Mouse (Mus musculus): ENCODE data around the gene Elp6. TPM values are rescaled to one million over a fixed set of nuclear protein-coding genes. Genes with fewer than 3 reads are reported as not detected.

Gene Elp6
- polyA plus RNA-seq, 1 experiment from 2014 or later, result 30.4 TPM

DNA sequence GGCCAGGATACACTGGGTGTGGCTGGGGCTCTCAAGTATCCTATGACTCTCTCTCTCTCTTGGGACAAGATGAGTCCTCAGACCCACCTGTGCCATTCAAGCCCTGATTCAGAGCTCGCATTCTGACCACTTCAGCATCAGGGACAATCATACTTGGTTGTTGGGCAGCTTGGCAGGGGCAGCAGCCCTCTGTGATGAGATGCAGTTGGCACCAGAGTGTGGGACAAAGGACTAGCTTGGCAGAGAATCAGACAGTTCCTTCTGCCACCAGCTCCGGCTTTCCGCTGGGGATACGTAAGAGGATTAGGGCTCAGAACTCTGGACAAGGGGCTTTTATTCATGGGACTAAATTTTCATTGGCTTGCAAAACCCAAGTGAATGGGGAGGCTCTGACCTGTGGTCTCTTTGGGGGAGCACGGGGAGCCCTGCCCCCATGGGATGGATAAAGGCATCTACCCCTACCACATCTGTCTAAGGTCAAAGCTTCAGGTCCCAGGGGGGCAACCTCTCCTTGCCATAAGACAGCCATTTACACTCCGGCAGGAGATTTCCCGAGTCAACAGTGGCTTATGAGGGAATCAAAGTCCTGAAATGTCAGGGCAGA, 17.6 kb upstream of the Elp6 start:
- ATAC-seq (ENCODE audit: borderline replicate concordance, extremely low read depth, low FRiP score, low TSS enrichment), result no peak
- Histone ChIP-seq H3K4me3 (no peak overlapping the region), H3K36me3 (no peaks in the 10 kb centered on the region), H3K4me1 (no peaks in the 10 kb centered on the region), H3K4me2 (no peak overlapping the region), H3K27ac (no peak overlapping the region), H3K27me3 (no peaks in the 10 kb centered on the region), H3K9ac (no peak overlapping the region), H3K9me3 (no peaks in the 10 kb centered on the region)
- WGBS, result 77% methylated on average over 7 of the region's 7 CpGs

GRCm38 (mm10) chr9:110293254-110293718, 11.7 kb upstream of the Elp6 start:
- no peak overlapping the region for H3K4me3 ChIP-seq
- H3K36me3 ChIP-seq, result no peaks in the 10 kb centered on the region
- H3K4me2 ChIP-seq, result no peak overlapping the region
- 67% methylated on average over 12 of the region's 12 CpGs for WGBS
- ATAC-seq (ENCODE audit: borderline replicate concordance, extremely low read depth, low FRiP score, low TSS enrichment), result no peak
- H3K27me3 ChIP-seq, result no peaks in the 10 kb centered on the region
- H3K9ac ChIP-seq, result no peak overlapping the region
- no peak overlapping the region for H3K27ac ChIP-seq
- H3K4me1 ChIP-seq, result no peaks in the 10 kb centered on the region
- no peaks in the 10 kb centered on the region for H3K9me3 ChIP-seq

GRCm38 (mm10) chr9:110293873-110294415, 11.0 kb upstream of the Elp6 start:
- WGBS, result 82% methylated on average over 13 of the region's 13 CpGs
- H3K36me3 ChIP-seq, result no peaks in the 10 kb centered on the region

GRCm38 (mm10) chr9:110294786-110295185, 10.2 kb upstream of the Elp6 start:
- no peaks in the 10 kb centered on the region for H3K4me1 ChIP-seq
- H3K4me2 ChIP-seq, result no peak overlapping the region
- no peak overlapping the region for H3K4me3 ChIP-seq
- no peaks in the 10 kb centered on the region for H3K27me3 ChIP-seq
- H3K9me3 ChIP-seq, result no peaks in the 10 kb centered on the region
- WGBS, result 33% methylated on average over 3 of the region's 3 CpGs
- no peak overlapping the region for H3K9ac ChIP-seq
- no peaks in the 10 kb centered on the region for H3K36me3 ChIP-seq
- no peak overlapping the region for H3K27ac ChIP-seq
- no peak for ATAC-seq (ENCODE audit: borderline replicate concordance, extremely low read depth, low FRiP score, low TSS enrichment)

More at GRCm38 (mm10) chr9:110293873-110294415, 11.0 kb upstream of the Elp6 start:
- Histone ChIP-seq H3K4me1 (no peaks in the 10 kb centered on the region), H3K9me3 (no peaks in the 10 kb centered on the region), H3K27ac (no peak overlapping the region), H3K4me3 (no peak overlapping the region), H3K9ac (no peak overlapping the region), H3K27me3 (no peaks in the 10 kb centered on the region), H3K4me2 (no peak overlapping the region)
- ATAC-seq (ENCODE audit: borderline replicate concordance, extremely low read depth, low FRiP score, low TSS enrichment), result no peak

- no peaks in the 10 kb centered on the region for H3K9me3 ChIP-seq
- H3K9ac ChIP-seq, result no peak overlapping the region
- no peak overlapping the region for H3K4me2 ChIP-seq
- no peaks in the 10 kb centered on the region for H3K4me1 ChIP-seq
- no peak overlapping the region for H3K27ac ChIP-seq
- no peak; the same call in 1 of the 2 replicates for ATAC-seq (ENCODE audit: borderline replicate concordance, extremely low read depth, low FRiP score, low TSS enrichment)
- 2% methylated on average over 5 of the region's 5 CpGs for WGBS
- H3K4me3 ChIP-seq, result no peak overlapping the region
- no peaks in the 10 kb centered on the region for H3K36me3 ChIP-seq
- H3K27me3 ChIP-seq, result no peaks in the 10 kb centered on the region
Measured at GRCm38 (mm10) chr9:110296867-110297627, 7.9 kb upstream of the Elp6 start.

- Histone ChIP-seq H3K9ac (peak overlapping the region; percentile 62), H3K27ac (peak overlapping the region; percentile 91), H3K4me3 (peak overlapping the region; percentile 62), H3K4me2 (peak overlapping the region; percentile 68), H3K4me1 (peaks cover 3% of the 10 kb centered on the region; the same call in 1 of the 2 replicates), H3K9me3 (no peaks in the 10 kb centered on the region), H3K36me3 (no peaks in the 10 kb centered on the region), H3K27me3 (no peaks in the 10 kb centered on the region)
- WGBS, result 2% methylated on average over 4 of the region's 4 CpGs
- ATAC-seq (ENCODE audit: borderline replicate concordance, extremely low read depth, low FRiP score, low TSS enrichment), result no peak
Measured at GRCm38 (mm10) chr9:110304516-110304915, 457 bp upstream of the Elp6 start.

- no peak for ATAC-seq (ENCODE audit: borderline replicate concordance, extremely low read depth, low FRiP score, low TSS enrichment)
- Histone ChIP-seq H3K4me1 (peaks cover 3% of the 10 kb centered on the region; the same call in 1 of the 2 replicates), H3K9me3 (no peaks in the 10 kb centered on the region), H3K4me2 (no peak overlapping the region), H3K27me3 (no peaks in the 10 kb centered on the region), H3K27ac (no peak overlapping the region), H3K4me3 (no peak overlapping the region), H3K36me3 (peaks cover 12% of the 10 kb centered on the region), H3K9ac (no peak overlapping the region)
- WGBS, result 92% methylated on average over 5 of the region's 5 CpGs
Measured at GRCm38 (mm10) chr9:110306371-110306770, 1.4 kb downstream of the Elp6 start.

DNA sequence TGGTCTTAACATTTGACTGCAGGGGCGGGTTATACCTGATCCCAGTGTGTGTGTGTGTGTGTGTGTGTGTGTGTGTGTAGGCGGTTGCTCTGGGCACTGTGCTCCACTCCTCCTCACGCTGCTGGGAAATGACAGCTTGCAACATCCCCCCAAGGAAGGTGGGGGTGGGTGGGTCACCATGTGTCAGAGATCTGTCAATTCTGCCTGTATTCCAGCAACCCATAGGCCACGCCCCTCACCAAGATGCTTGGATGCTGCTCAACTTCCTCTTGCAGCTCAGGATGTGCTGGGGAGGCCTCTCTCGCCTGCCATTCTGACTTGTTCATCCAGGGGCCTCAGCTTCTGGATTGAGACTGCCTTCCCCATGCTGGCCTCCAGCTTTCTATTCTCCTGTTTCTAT, 9.7 kb downstream of the Elp6 start:
- H3K9me3 ChIP-seq, result no peaks in the 10 kb centered on the region
- no peaks in the 10 kb centered on the region for H3K27me3 ChIP-seq
- H3K36me3 ChIP-seq, result peaks cover 35% of the 10 kb centered on the region
- no peak overlapping the region for H3K4me2 ChIP-seq
- no peak overlapping the region for H3K27ac ChIP-seq
- ATAC-seq (ENCODE audit: borderline replicate concordance, extremely low read depth, low FRiP score, low TSS enrichment), result no peak
- no peaks in the 10 kb centered on the region for H3K4me1 ChIP-seq
- no peak overlapping the region for H3K9ac ChIP-seq
- 79% methylated on average over 5 of the region's 5 CpGs for WGBS
- H3K4me3 ChIP-seq, result no peak overlapping the region

DNA sequence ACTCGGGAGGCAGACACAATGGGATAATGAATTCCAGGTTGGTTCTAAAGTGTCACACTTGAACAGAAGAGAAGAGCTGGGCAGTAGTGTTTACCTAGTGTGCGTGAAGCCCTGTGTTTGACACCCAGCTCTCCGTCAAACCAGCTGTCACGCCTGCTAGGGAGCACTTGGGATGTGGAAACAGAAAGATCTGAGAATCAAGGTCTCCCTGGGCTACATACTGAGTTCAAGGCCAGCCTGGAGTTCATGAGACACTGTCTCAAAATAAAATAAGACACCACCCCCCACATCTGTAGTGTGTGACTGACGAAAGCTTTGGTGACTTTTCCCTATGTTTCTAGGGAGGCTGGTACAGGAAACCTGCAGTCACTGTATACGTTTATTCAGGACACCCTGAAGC, 10.4 kb downstream of the Elp6 start:
- ATAC-seq (ENCODE audit: borderline replicate concordance, extremely low read depth, low FRiP score, low TSS enrichment), result no peak
- no peak overlapping the region for H3K9ac ChIP-seq
- 80% methylated on average over 6 of the region's 6 CpGs for WGBS
- no peak overlapping the region for H3K4me3 ChIP-seq
- H3K36me3 ChIP-seq, result peaks cover 29% of the 10 kb centered on the region
- H3K4me2 ChIP-seq, result no peak overlapping the region
- H3K9me3 ChIP-seq, result no peaks in the 10 kb centered on the region
- H3K27me3 ChIP-seq, result no peaks in the 10 kb centered on the region
- H3K4me1 ChIP-seq, result no peaks in the 10 kb centered on the region
- no peak overlapping the region for H3K27ac ChIP-seq

GRCm38 (mm10) chr9:110315904-110316303, 10.9 kb downstream of the Elp6 start:
- no peak overlapping the region for H3K4me3 ChIP-seq
- H3K4me1 ChIP-seq, result no peaks in the 10 kb centered on the region
- no peaks in the 10 kb centered on the region for H3K9me3 ChIP-seq
- peaks cover 29% of the 10 kb centered on the region for H3K36me3 ChIP-seq
- WGBS, result 95% methylated on average over 8 of the region's 8 CpGs
- H3K4me2 ChIP-seq, result no peak overlapping the region
- H3K9ac ChIP-seq, result no peak overlapping the region
- H3K27me3 ChIP-seq, result no peaks in the 10 kb centered on the region
- H3K27ac ChIP-seq, result no peak overlapping the region
- ATAC-seq (ENCODE audit: borderline replicate concordance, extremely low read depth, low FRiP score, low TSS enrichment), result no peak

- H3K27ac ChIP-seq, result no peak overlapping the region
- 90% methylated on average over 8 of the region's 8 CpGs for WGBS
- no peaks in the 10 kb centered on the region for H3K4me1 ChIP-seq
- H3K9me3 ChIP-seq, result no peaks in the 10 kb centered on the region
- H3K27me3 ChIP-seq, result no peaks in the 10 kb centered on the region
- no peak overlapping the region for H3K4me2 ChIP-seq
- no peak overlapping the region for H3K4me3 ChIP-seq
- peaks cover 31% of the 10 kb centered on the region for H3K36me3 ChIP-seq
- no peak for ATAC-seq (ENCODE audit: borderline replicate concordance, extremely low read depth, low FRiP score, low TSS enrichment)
- no peak overlapping the region for H3K9ac ChIP-seq
Measured at GRCm38 (mm10) chr9:110316503-110316902, 11.5 kb downstream of the Elp6 start.

- no peaks in the 10 kb centered on the region for H3K27me3 ChIP-seq
- H3K9me3 ChIP-seq, result no peaks in the 10 kb centered on the region
- no peak overlapping the region for H3K4me3 ChIP-seq
- ATAC-seq (ENCODE audit: borderline replicate concordance, extremely low read depth, low FRiP score, low TSS enrichment), result no peak
- H3K4me2 ChIP-seq, result no peak overlapping the region
- 89% methylated on average over 10 of the region's 10 CpGs for WGBS
- H3K27ac ChIP-seq, result no peak overlapping the region
- no peaks in the 10 kb centered on the region for H3K4me1 ChIP-seq
- no peak overlapping the region for H3K9ac ChIP-seq
- H3K36me3 ChIP-seq, result peaks cover 21% of the 10 kb centered on the region
Measured at GRCm38 (mm10) chr9:110320769-110321168, 15.8 kb downstream of the Elp6 start.

All from lung, embryonic 15.5 days (tissue).